In the genomic region with DNA sequence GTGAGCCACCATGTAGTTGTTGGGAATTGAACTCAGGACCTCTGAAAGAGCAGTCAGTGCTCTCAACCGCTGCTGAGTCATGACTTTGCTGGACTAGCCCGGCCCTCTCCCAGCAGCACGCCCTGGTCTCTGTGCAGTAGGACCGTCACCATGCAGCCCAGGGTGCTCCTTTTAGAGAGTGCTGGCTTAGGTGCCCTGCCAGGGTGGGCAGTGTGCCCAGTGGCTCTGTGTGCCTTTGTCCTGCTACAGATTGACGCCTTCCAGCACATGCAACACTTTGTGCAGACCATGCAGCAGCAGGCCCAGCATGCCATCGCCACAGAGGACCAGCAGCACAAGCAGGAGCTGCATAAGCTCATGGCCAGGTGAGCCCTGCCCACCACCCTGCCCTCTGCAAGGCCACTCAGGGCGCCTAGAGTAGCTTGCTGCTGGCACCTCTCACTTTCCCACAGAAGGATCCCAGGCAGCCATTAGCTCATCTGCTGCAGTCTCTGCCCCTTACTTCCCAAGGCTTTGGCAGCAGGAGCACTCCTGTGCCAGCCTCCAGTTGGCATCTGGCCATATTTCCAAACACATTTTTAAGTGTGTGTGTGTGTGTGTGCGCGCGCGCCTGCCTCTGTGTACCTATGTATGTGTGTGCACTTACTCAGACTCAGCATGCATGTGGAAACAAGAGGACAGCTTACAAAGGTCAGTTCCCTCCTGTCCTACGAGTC, we compare ENCODE assay signal across 11 mouse cellular contexts. TPM values are rescaled to one million over a fixed set of nuclear protein-coding genes. Genes with fewer than 3 reads are reported as not detected.
A peak's percentile ranks its signal among the peaks of the same experiment; 100 is the strongest.
DNase-seq lines count a peak whose midpoint lies in the region; ATAC-seq lines count a peak whose summit lies in the region.
"Had no signal": no experiment of that assay in that cellular context is flagged by ENCODE, and none has a peak within 500 bp of the region (broad histone marks: within the 10 kb centered on the region; RNA-seq: fewer than 3 reads in every experiment).

No protein-coding gene starts in this region.

- 85% methylated on average over 12 of the region's 12 CpGs for WGBS in heart, embryonic 10.5 days
- WGBS in neural tube, embryonic 14.5 days: 80% methylated on average over 12 of the region's 12 CpGs
- WGBS in neural tube, embryonic 15.5 days: 87% methylated on average over 12 of the region's 12 CpGs

- no peaks in the 10 kb centered on the region for H3K27me3 ChIP-seq in heart, embryonic 10.5 days (ENCODE audit: insufficient read depth, poor library complexity, severe bottlenecking)
- H3K27me3 ChIP-seq in neural tube, embryonic 14.5 days (ENCODE audit: control insufficient read depth, insufficient read depth, low read length): no peaks in the 10 kb centered on the region
- H3K27me3 ChIP-seq in neural tube, embryonic 15.5 days (replicated peaks): no peaks in the 10 kb centered on the region
- H3K27me3 ChIP-seq: heart, embryonic 13.5 days; neural tube, embryonic 13.5 days had no signal

- H3K4me1 ChIP-seq in heart, embryonic 10.5 days: no peaks in the 10 kb centered on the region
- H3K4me1 ChIP-seq in neural tube, embryonic 14.5 days (ENCODE audit: control insufficient read depth, insufficient read depth, low read length): no peaks in the 10 kb centered on the region
- H3K4me1 ChIP-seq in neural tube, embryonic 15.5 days: no peaks in the 10 kb centered on the region
- H3K4me1 ChIP-seq: heart, embryonic 13.5 days; neural tube, embryonic 13.5 days had no signal

- H3K4me2 ChIP-seq in neural tube, embryonic 14.5 days (ENCODE audit: low read depth, low read length): no peak overlapping the region
- H3K4me2 ChIP-seq in neural tube, embryonic 15.5 days: no peak overlapping the region
- H3K4me2 ChIP-seq: heart, embryonic 13.5 days; neural tube, embryonic 13.5 days had no signal

- DNase-seq in heart, adult 18-20 months: peak; percentile 66 to 70
- no peak for DNase-seq in heart, embryonic 10.5 days (ENCODE audit: low spot score)
- DNase-seq in neural tube, embryonic 10.5 days (ENCODE audit: extremely low spot score, low spot score): no peak
- DNase-seq in cerebellum, postnatal 10 days: peak; percentile 70 to 83
- DNase-seq in c-Kit-positive CD71-positive TER-119-positive erythroid progenitor cells, embryonic 14.5 days (ENCODE audit: low spot score): no peak
- DNase-seq in thymus, postnatal 0 days (ENCODE audit: low spot score): no peak
- DNase-seq: lung, postnatal 10 days had no signal

- peaks cover 95% of the 10 kb centered on the region for H3K36me3 ChIP-seq in heart, embryonic 10.5 days
- peaks cover 91% of the 10 kb centered on the region for H3K36me3 ChIP-seq in neural tube, embryonic 14.5 days (ENCODE audit: control insufficient read depth, insufficient read depth, low read length)
- H3K36me3 ChIP-seq in neural tube, embryonic 15.5 days: peaks cover 90% of the 10 kb centered on the region

- ATAC-seq in neural tube, embryonic 14.5 days (ENCODE audit: low read depth): peak; percentile 14; the same call in 1 of the 2 replicates
- ATAC-seq in neural tube, embryonic 15.5 days (ENCODE audit: low FRiP score): peak; percentile 59

- H3K4me3 ChIP-seq in heart, embryonic 10.5 days: no peak overlapping the region
- no peak overlapping the region for H3K4me3 ChIP-seq in neural tube, embryonic 14.5 days (ENCODE audit: low read depth, low read length)
- no peak overlapping the region for H3K4me3 ChIP-seq in neural tube, embryonic 15.5 days (replicated peaks)
- H3K4me3 ChIP-seq: heart, embryonic 13.5 days; neural tube, embryonic 13.5 days had no signal

- no peak overlapping the region for H3K27ac ChIP-seq in heart, embryonic 10.5 days
- H3K27ac ChIP-seq in neural tube, embryonic 14.5 days (ENCODE audit: low read depth, low read length): no peak overlapping the region
- no peak overlapping the region for H3K27ac ChIP-seq in neural tube, embryonic 15.5 days (replicated peaks)
- H3K27ac ChIP-seq: heart, embryonic 13.5 days; neural tube, embryonic 13.5 days had no signal

- no peaks in the 10 kb centered on the region for H3K9me3 ChIP-seq in heart, embryonic 10.5 days
- H3K9me3 ChIP-seq in neural tube, embryonic 14.5 days (ENCODE audit: control insufficient read depth, low read length): no peaks in the 10 kb centered on the region
- no peaks in the 10 kb centered on the region for H3K9me3 ChIP-seq in neural tube, embryonic 15.5 days (replicated peaks)
- H3K9me3 ChIP-seq: heart, embryonic 13.5 days; neural tube, embryonic 13.5 days had no signal

- no peak overlapping the region for H3K9ac ChIP-seq in neural tube, embryonic 14.5 days (replicated peaks; ENCODE audit: low read depth, low read length)
- no peak overlapping the region for H3K9ac ChIP-seq in neural tube, embryonic 15.5 days (replicated peaks)
- H3K9ac ChIP-seq: heart, embryonic 13.5 days; neural tube, embryonic 13.5 days had no signal

RNA-seq across cellular contexts. Expression of gene Exosc10, which starts 24.5 kb away (rescaled TPM):
- 10 to 100 TPM; 33.7 to 39.3 TPM for total RNA-seq in heart, adult 18-20 months (2021)
- 82.7 and 90.1 TPM in 2 replicates for polyA plus RNA-seq in heart, embryonic 10.5 days (2016; fragmentation: Nextera tagmentation; extraction: Ambion mirVana)
- polyA plus RNA-seq in neural tube, embryonic 14.5 days (2014; fragmentation: Nextera tagmentation; extraction: Ambion mirVana): 89.1 and 97.9 TPM in 2 replicates
- polyA plus RNA-seq in neural tube, embryonic 15.5 days (2015; fragmentation: Nextera tagmentation; extraction: Ambion mirVana): 81.9 and 91.2 TPM in 2 replicates
- polyA plus RNA-seq in thymus, postnatal 0 days (2015; fragmentation: Nextera tagmentation; extraction: Ambion mirVana): 73.1 and 82.6 TPM in 2 replicates

RNA-seq across cellular contexts. Expression of gene Angptl7, which starts 33.5 kb away (rescaled TPM):
- total RNA-seq in heart, adult 18-20 months (2021): 1 to 10 TPM; 1.2 to 2.0 TPM
- 2.8 and 4.3 TPM in 2 replicates for polyA plus RNA-seq in heart, embryonic 10.5 days (2016; fragmentation: Nextera tagmentation; extraction: Ambion mirVana)
- 0.24 and 0.44 TPM in 2 replicates for polyA plus RNA-seq in neural tube, embryonic 14.5 days (2014; fragmentation: Nextera tagmentation; extraction: Ambion mirVana)
- 0.36 and 0.61 TPM in 2 replicates for polyA plus RNA-seq in neural tube, embryonic 15.5 days (2015; fragmentation: Nextera tagmentation; extraction: Ambion mirVana)
- polyA plus RNA-seq in thymus, postnatal 0 days (2015; fragmentation: Nextera tagmentation; extraction: Ambion mirVana): 1.1 TPM in 2 replicates

RNA-seq across cellular contexts. Expression of gene Srm, which starts 57.5 kb away (rescaled TPM):
- total RNA-seq in heart, adult 18-20 months (2021): 10 to 100 TPM; 14.7 TPM
- polyA plus RNA-seq in heart, embryonic 10.5 days (2016; fragmentation: Nextera tagmentation; extraction: Ambion mirVana): 197 and 306 TPM in 2 replicates
- polyA plus RNA-seq in neural tube, embryonic 14.5 days (2014; fragmentation: Nextera tagmentation; extraction: Ambion mirVana): 186 and 189 TPM in 2 replicates
- 198 and 210 TPM in 2 replicates for polyA plus RNA-seq in neural tube, embryonic 15.5 days (2015; fragmentation: Nextera tagmentation; extraction: Ambion mirVana)
- 163 and 181 TPM in 2 replicates for polyA plus RNA-seq in thymus, postnatal 0 days (2015; fragmentation: Nextera tagmentation; extraction: Ambion mirVana)

Comparison
In these comparisons a context has a peak if more than half of its experiments do, and no peak if none do; other contexts are left out.
1. DNase-seq: peak in heart, adult 18-20 months (2 of 2) and cerebellum, postnatal 10 days (2 of 2); none in heart, embryonic 10.5 days (single experiment), neural tube, embryonic 10.5 days (single experiment), c-Kit-positive CD71-positive TER-119-positive erythroid progenitor cells, embryonic 14.5 days (single experiment) and thymus, postnatal 0 days (single experiment).